Mouse (Mus musculus) testis, adult 2 months (tissue): ENCODE results near the gene Prdm12.

Experiments used
- CTCF ChIP-seq: fragments of 200-500 bp; IDR thresholded peaks from 2 replicates; pipeline ENCODE4 v1.5.1; 2012; ENCODE audit warnings: low read depth, mild to moderate bottlenecking, inconsistent platforms, low read length, moderate library complexity; ENCODE audit not compliant: control insufficient read depth, insufficient read depth, insufficient replicate concordance
- POLR2A ChIP-seq: fragments of 200-500 bp; IDR thresholded peaks from 2 replicates; pipeline ENCODE4 v1.6.1; 2012; ENCODE audit warnings: low read depth, mild to moderate bottlenecking, inconsistent platforms, low read length, moderate library complexity; ENCODE audit not compliant: control insufficient read depth

GRCm38 (mm10) chr2:31681731-31682235 lies 41.9 kb downstream of the Prdm12 start:
- TF ChIP-seq POLR2A: no peak
- no peak for TF ChIP-seq CTCF
